Mouse (Mus musculus) liver, adult 2 months (tissue): ENCODE measurements around the gene Cnot3. TPM values are rescaled to one million over a fixed set of nuclear protein-coding genes. Genes with fewer than 3 reads are reported as not detected.

Experiments
- DNase-seq: peaks from one replicate; pipeline ENCODE4 v3.0.0-alpha.2; 2011; ENCODE audit warnings: low read depth, low spot score; ENCODE audit errors: extremely low read depth
- H3K27ac ChIP-seq: fragments of 200-500 bp; replicated peaks from 2 replicates; pipeline ENCODE4 v1.5.1; 2012; ENCODE audit warnings: low read depth, mild to moderate bottlenecking, control low read depth, inconsistent platforms, low read length; ENCODE audit not compliant: insufficient read depth
- H3K27me3 ChIP-seq: fragments of 200-500 bp; 2 replicates; pipeline ENCODE4 v1.6.1; 2012; ENCODE audit warnings: mild to moderate bottlenecking, moderate library complexity, low read length, inconsistent platforms; ENCODE audit not compliant: control insufficient read depth, insufficient read depth
- H3K36me3 ChIP-seq: fragments of 200-500 bp; 2 replicates; pipeline ENCODE4 v1.6.1; 2012; ENCODE audit warnings: low read length, inconsistent platforms; ENCODE audit not compliant: control insufficient read depth, insufficient read depth
- H3K4me1 ChIP-seq: fragments of 200-500 bp; 2 replicates; pipeline ENCODE4 v1.6.1; 2011; ENCODE audit warnings: low read length; ENCODE audit not compliant: control insufficient read depth, insufficient read depth
- H3K4me3 ChIP-seq: fragments of 200-500 bp; 2 replicates; pipeline ENCODE4 v1.5.1; 2011; ENCODE audit warnings: low read depth, mild to moderate bottlenecking, control low read depth, low read length, moderate library complexity; ENCODE audit not compliant: insufficient read depth
- H3K79me2 ChIP-seq: fragments of 200-500 bp; 2 replicates; pipeline ENCODE4 v1.6.1; 2012; ENCODE audit warnings: inconsistent platforms, mild to moderate bottlenecking, low read length, moderate library complexity; ENCODE audit not compliant: control insufficient read depth, insufficient read depth
- H3K9ac ChIP-seq: fragments of 200-500 bp; 2 replicates; pipeline ENCODE4 v1.6.1; 2012; ENCODE audit warnings: low read depth, mild to moderate bottlenecking, control low read depth, inconsistent platforms, low read length
- CTCF ChIP-seq: fragments of 200-500 bp; IDR thresholded peaks from 2 replicates; pipeline ENCODE4 v1.5.1; 2011; ENCODE audit warnings: low read depth, low read length, control low read depth
- POLR2A ChIP-seq: fragments of 200-500 bp; IDR thresholded peaks from 2 replicates; pipeline ENCODE4 v1.6.1; 2011; ENCODE audit warnings: low read length, control low read depth; ENCODE audit not compliant: insufficient read depth; ENCODE audit errors: extremely low read depth
- WGBS: fragments of 180-500 bp; shearing (Covaris S2); methylation state at CpG from one replicate; pipeline ENCODE4 v1.1.7; 2018; 5-methylcytosine and 5-hydroxymethylcytosine counted together
- polyA plus RNA-seq: library from polyadenylated mRNA; depleted of rRNA; stranded (reverse); fragments of >200 nt; gene quantifications from 2 replicates; pipeline ENCODE4 v1.2.3, GENCODE M21; 2012
- total RNA-seq: library from RNA; depleted of rRNA; stranded (reverse); fragments of >200 nt; gene quantifications from 2 replicates; pipeline ENCODE4 v1.2.3, GENCODE M21; 2014

Gene Cnot3
- total and polyA plus RNA-seq, 2 experiments: 4.2 to 29.3 TPM

GRCm38 (mm10) chr7:3643412-3643811 lies 1.7 kb upstream of the Cnot3 start:
- H3K36me3 ChIP-seq: no peaks in the 10 kb centered on the region
- H3K79me2 ChIP-seq: peaks cover 24% of the 10 kb centered on the region
- 58% methylated on average over 5 of the region's 5 CpGs for WGBS
- H3K27me3 ChIP-seq: no peaks in the 10 kb centered on the region
- no peak overlapping the region for H3K9ac ChIP-seq
- no peak for DNase-seq
- TF ChIP-seq CTCF (no peak), POLR2A (no peak)
- H3K4me3 ChIP-seq: no peak overlapping the region
- H3K27ac ChIP-seq: no peak overlapping the region
- H3K4me1 ChIP-seq: peaks cover 15% of the 10 kb centered on the region

GRCm38 (mm10) chr7:3643843-3644242 lies 1.2 kb upstream of the Cnot3 start:
- Histone ChIP-seq H3K4me3 (no peak overlapping the region), H3K36me3 (no peaks in the 10 kb centered on the region), H3K27me3 (no peaks in the 10 kb centered on the region), H3K4me1 (peaks cover 15% of the 10 kb centered on the region), H3K9ac (no peak overlapping the region), H3K79me2 (peaks cover 24% of the 10 kb centered on the region), H3K27ac (no peak overlapping the region)
- WGBS: 19% methylated on average over 9 of the region's 9 CpGs
- TF ChIP-seq POLR2A (no peak), CTCF (no peak)
- no peak for DNase-seq

GRCm38 (mm10) chr7:3644348-3644671 lies 758 bp upstream of the Cnot3 start:
- Histone ChIP-seq H3K79me2 (peaks cover 24% of the 10 kb centered on the region), H3K27ac (no peak overlapping the region; the same call in 1 of the 2 replicates), H3K4me3 (peak overlapping the region; percentile 21; the same call in 1 of the 2 replicates), H3K36me3 (no peaks in the 10 kb centered on the region), H3K27me3 (no peaks in the 10 kb centered on the region), H3K4me1 (peaks cover 15% of the 10 kb centered on the region), H3K9ac (no peak overlapping the region)
- no peak for DNase-seq
- WGBS: 1% methylated on average over 11 of the region's 11 CpGs
- no peak for TF ChIP-seq CTCF
- no peak for TF ChIP-seq POLR2A

- peak overlapping the region; percentile 97 for H3K4me3 ChIP-seq
- no peak for DNase-seq
- under 1% methylated on average over 54 of the region's 58 CpGs for WGBS
- H3K79me2 ChIP-seq: peaks cover 24% of the 10 kb centered on the region
- peak overlapping the region; percentile 94 for H3K27ac ChIP-seq
- peak overlapping the region; percentile 98 for H3K9ac ChIP-seq
- peaks cover 15% of the 10 kb centered on the region for H3K4me1 ChIP-seq
- no peaks in the 10 kb centered on the region for H3K27me3 ChIP-seq
- TF ChIP-seq POLR2A (no peak), CTCF (no peak)
- H3K36me3 ChIP-seq: peaks cover 4% of the 10 kb centered on the region
Measured at GRCm38 (mm10) chr7:3645488-3646025, 489 bp downstream of the Cnot3 start.

- H3K27ac ChIP-seq: 0 out of 2 replicates have a peak overlapping the region, but pooled peaks have one; percentile 94
- TF ChIP-seq CTCF (no peak), POLR2A (no peak)
- H3K4me3 ChIP-seq: peak overlapping the region; percentile 97
- H3K36me3 ChIP-seq: peaks cover 9% of the 10 kb centered on the region
- H3K9ac ChIP-seq: peak overlapping the region; percentile 98
- peaks cover 24% of the 10 kb centered on the region for H3K79me2 ChIP-seq
- no peak for DNase-seq
- H3K27me3 ChIP-seq: no peaks in the 10 kb centered on the region
- WGBS: 10% methylated on average over 9 of the region's 9 CpGs
- peaks cover 15% of the 10 kb centered on the region for H3K4me1 ChIP-seq
Measured at GRCm38 (mm10) chr7:3646188-3646587, 1.1 kb downstream of the Cnot3 start.

- WGBS: 59% methylated on average over 4 of the region's 4 CpGs
- Histone ChIP-seq H3K36me3 (peaks cover 13% of the 10 kb centered on the region), H3K27me3 (no peaks in the 10 kb centered on the region), H3K9ac (peak overlapping the region; percentile 21; the same call in 1 of the 2 replicates), H3K4me1 (peaks cover 15% of the 10 kb centered on the region), H3K27ac (no peak overlapping the region), H3K4me3 (no peak overlapping the region), H3K79me2 (peaks cover 24% of the 10 kb centered on the region)
- no peak for DNase-seq
- TF ChIP-seq CTCF (no peak), POLR2A (no peak)
Measured at GRCm38 (mm10) chr7:3646641-3647040, 1.6 kb downstream of the Cnot3 start.
